Mouse (Mus musculus): Measurements from ENCODE around the gene Mindy4.

GRCm38 (mm10) chr6:55280979-55281378 is 77.8 kb downstream of the Mindy4 start:
- TF ChIP-seq CTCF (conservative IDR thresholded peaks at IDR 0.05; ENCODE audit: low read length) (no peak), POU5F1 (IDR thresholded peaks at IDR 0.05; ENCODE audit: borderline replicate concordance, low read length) (no peak)
